Mouse (Mus musculus): ENCODE data around the gene Higd1c.
"Not testable (repeated sequence)": the region's sequence is repeated elsewhere in the genome, so short reads cannot be mapped to it uniquely, and the experiment has no call there.

The Higd1c gene

DNA sequence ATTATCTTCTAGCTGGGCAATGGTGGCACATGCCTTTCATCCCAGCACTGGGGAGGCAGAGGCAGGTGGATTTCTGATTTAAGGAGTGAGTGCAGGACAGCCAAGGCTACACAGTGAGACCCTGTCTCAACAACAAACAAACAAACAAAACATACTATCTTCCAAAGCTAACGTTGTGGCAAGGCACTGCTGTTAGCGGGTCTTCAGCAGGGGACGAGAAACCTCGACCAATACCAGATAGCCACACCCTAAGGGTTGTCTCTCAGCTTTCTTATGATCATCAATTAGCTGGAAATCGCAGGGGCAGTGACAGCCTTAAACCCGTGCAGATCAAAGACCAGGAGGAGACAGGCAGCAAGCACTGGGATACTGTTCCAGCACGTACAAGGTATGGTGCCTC, at the start of gene Higd1c:
TSS of gene Higd1c (plus strand) at position 301 of the 400 bp plus-strand sequence.
- no peak for DNase-seq (ENCODE audit: low spot score in 2 of 2)

DNA sequence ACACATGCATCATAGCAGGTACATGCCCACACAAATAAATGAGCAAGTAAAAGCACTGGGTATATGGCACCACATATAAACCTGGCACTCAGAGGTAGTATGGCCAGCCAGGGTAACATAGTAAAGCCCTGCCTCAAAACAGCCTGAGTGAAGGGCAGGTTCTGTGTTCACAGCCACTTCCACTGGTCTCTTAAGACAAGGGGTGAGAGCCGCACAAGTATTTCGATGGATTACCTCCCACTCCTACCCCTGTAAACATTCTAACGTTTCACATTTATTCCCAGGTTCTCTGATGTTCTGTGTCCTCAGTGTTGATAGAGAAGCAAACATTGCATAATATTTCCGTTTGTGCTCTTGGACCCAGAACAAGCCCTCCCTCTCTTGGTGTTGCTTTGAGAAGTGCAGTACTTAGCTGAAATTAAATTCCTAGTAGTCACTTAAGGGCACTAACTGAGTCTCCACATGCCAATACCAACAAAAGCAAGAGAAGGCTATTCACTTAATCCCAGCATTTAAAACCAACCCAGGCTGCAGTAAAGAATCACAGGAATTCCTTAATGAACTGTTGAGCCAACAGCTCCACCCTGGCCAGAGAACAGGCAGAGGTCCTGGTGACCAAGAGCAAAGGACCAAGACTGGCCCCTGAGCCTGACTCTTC, 46.2 kb upstream of the Higd1c start:
- DNase-seq (ENCODE audit: low spot score in 2 of 2) = not testable (repeated sequence)

DNA sequence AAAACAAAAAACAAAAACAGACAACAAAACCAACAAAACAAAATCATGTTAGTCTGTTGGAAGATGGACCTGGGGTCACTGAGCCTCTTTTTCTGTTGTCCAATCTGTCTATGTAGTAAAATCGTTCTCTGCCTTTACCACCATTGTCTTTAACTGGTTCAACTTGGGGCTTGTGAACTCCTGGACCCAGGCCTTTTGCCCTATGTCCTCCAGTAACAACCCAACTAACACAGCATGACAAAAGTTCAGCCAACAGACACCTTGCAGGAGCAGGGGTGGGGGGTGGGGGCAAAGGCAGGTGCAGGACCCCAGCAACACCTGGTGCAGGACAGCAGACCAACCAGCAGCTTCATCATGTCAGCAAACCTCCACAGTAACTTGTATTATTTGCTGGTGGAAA, 44.5 kb upstream of the Higd1c start:
- no peak for DNase-seq (ENCODE audit: low spot score in 2 of 2)

DNA sequence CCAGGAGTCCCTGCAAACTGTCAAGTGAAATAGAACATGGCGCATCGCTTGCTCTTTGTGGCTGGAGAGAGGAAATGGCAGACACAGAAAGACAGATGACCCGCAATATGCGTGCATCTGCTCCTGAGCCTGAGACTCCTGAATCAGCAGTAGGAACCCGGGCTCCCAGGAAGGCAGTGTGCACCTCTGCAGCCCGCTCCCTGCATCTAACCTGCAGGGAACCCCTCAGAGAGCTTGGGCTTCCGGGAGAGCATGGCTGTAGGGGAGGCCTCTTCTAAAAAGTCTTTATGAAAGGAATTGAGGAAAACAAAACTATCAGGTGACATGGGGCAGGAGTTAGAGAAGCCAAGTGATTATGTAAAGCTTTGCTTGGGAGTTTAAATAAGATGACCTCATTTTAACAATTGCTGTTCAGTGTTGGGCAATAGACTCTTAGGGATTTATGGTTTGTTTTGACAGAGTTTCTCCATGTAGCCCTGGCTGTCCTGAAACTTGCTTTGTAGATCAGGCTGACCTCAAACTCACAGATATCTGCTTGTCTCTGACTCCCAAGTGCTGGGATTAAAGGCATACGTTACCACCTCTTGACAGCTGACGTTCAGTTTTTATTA, 43.9 kb upstream of the Higd1c start:
- no peak for DNase-seq (ENCODE audit: low spot score in 2 of 2)

DNA sequence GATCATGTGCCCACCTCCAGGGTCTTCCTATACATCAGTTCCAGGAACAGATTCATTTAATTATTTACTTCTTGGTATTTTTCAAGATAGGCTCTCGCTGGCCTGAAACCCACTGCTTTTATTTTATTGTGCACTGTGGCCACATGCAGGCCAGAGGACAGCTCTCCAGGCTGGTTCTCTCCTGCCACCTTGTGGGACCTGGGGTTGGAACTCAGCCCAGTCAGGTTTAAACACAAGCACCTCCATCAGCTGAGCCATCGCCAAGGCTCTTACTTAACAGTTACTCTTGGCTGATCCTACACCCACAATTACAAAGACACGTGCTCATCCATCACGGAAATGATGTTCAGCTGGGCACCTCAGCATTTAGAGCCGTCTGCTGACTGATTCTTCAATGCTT, 43.2 kb upstream of the Higd1c start:
- DNase-seq (ENCODE audit: low spot score in 2 of 2) = no peak

DNA sequence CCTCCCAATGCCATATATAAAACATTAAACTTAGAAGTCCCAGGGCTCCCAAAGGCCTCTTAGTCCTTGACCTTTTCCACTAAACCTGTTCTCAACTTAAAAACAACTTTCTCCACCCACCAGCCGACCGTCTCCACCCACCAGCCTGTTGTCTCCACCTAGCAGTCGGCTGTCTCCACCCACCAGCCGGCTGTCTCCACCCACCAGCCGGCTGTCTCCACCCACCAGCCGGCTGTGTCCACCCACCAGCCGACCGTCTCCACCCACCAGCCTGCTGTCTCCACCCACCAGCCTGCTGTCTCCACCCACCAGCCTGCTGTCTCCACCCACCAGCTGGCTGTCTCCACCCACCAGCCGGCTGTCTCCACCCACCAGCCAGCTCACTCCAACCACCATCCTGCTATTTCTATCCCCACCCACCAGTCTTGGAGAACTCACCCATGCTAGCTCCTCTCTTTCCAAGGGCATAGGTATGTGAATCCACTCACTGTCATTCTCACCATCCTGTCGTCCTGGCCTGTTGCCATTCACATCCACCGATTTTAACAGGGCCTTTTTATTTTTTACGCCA, 40.2 kb upstream of the Higd1c start:
- DNase-seq (ENCODE audit: low spot score in 2 of 2) = no peak

DNA sequence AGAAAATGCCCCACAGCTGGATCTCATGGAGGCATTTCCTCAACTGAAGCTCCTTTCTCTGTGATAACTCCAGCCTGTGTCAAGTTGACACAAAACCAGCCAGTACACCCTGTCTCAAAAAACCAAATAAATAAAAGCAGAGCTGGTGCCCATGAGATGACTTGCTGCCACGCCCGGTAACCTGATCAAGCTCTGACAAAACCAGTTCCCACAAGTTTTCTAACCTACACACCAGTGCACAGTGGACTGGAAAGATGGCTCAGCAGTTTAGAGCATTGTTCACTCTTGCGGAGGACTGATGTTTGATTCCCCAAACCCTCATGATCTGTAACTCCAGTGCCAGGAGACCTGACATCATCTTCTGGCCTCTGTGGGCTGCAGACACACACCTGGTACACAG, 39.1 kb upstream of the Higd1c start:
- DNase-seq (ENCODE audit: low spot score in 2 of 2) = no peak

DNA sequence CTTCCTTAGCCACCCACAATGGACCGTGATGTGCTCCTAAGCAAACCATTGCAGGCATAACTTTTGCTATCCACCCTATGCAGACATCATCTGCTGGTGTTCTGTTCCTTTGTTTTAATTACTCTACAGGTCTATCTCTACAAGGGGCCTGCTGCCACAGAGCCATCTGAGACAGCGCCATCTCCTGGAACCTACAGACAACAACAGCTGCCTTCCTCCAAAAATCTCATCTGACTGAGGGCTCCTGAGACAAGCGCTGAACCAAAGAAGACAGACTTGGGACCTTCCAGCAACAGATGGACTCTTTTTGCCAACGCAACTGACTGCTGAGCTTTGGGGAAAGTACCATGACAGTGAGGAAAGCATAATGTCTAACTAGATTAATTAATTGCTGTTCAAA, 36.3 kb upstream of the Higd1c start:
- not testable (repeated sequence) for DNase-seq (ENCODE audit: low spot score in 2 of 2)

DNA sequence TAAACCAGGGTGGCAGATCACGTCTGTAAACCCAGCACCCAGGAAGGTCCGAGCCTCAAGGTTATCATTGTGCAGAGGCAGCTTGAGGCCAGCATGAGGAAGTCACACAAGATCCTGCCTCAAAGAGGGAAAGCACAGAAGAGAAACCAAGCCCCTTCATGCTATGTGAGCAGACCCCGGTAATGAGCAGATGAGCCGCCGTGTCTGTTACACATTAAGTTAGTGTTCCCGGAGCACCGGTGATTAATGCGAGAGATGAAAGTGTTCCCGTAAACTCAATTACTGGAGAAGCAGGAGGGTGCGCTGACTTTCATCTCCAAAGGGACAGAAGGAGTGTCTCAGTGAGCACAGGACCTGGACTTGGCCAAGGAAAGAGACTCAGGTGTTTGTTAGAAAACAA, 35.0 kb upstream of the Higd1c start:
- not testable (repeated sequence) for DNase-seq (ENCODE audit: low spot score in 2 of 2)

DNA sequence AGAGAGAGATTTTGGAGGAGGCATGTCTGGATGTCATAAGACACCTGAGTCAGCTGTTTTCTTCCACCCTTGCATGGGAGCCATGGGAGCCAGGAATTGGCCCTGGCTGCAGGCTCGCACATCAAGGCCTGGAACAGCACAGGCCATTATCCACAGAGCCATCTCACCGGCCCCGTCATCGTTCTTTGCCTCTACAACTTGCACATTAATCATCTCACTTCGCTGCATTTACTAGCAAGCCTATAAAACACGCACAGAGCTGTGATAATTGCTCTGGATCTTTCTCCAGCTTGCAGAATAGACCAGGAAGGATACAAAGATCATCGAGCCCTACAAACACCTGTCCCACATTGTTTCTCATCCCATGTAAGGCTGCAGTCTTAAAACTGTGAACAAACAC, 33.6 kb upstream of the Higd1c start:
- DNase-seq (ENCODE audit: low spot score in 2 of 2) = no peak

DNA sequence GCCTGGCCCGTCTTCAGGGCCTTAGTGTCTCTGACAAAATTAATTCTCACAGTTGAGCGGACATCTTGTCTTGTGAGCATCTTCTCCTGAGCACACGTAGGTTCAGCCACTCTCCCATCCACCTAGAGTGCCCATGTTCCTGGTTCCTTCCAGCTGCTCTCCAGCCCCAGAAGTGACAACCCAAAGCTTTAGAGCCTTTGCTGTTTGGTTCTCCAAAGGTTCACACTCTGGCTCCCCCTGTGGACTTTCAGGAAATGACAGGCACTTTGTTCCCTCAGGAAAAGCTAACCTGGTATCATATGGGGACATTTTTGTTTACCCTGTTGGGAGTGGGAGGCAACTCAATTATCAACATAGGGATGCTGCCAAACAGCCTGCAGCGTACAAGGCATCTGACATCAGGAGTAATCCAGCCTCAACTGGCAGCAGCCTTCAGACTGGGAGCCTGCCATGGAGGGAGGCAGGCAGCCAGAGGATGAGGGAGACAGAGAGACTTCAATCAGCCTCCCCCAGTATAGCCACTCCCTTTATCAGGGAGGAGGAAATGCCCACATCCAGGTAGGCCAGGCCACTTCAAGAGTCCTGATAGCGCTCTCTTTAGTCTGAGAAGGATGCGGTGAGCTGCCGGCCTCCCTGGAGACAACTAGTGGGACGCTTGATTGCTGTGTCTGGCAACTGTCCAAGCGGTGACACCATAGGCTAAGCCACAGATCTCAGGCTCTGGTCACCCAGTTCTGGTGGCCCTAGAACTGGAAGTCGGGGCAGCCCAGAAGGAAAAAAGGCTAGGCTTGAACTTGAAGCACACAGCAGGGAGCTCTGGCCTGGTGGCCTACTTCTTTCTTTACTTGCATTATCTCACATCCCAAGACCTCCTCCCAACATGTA, 32.0 kb upstream of the Higd1c start:
- not testable (repeated sequence) for DNase-seq (ENCODE audit: low spot score in 2 of 2)

DNA sequence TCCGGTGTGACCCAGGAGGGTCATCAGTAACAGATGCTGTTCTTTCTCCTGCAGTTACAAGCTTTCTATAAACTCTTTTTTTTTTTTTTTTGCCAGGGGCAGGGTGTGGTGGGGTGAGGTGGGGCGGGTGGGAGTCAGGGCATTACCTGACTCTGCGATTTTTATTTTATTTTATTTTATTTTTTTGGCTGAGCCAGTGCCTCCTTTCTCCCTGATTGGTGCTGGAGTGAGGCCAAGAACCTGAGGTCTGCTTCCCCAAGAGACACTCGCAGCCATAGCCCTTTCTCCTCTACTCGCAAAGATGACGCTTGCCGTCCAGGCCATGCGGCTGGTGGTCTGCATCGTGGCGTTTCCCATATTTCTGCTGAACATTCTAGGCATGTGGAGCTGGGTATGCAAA, 29.7 kb upstream of the Higd1c start, which contains the start of gene Mettl7a3:
TSS of gene Mettl7a3 (plus strand) at position 301 of the 400 bp plus-strand sequence.
- no peak for DNase-seq (ENCODE audit: low spot score in 2 of 2)

DNA sequence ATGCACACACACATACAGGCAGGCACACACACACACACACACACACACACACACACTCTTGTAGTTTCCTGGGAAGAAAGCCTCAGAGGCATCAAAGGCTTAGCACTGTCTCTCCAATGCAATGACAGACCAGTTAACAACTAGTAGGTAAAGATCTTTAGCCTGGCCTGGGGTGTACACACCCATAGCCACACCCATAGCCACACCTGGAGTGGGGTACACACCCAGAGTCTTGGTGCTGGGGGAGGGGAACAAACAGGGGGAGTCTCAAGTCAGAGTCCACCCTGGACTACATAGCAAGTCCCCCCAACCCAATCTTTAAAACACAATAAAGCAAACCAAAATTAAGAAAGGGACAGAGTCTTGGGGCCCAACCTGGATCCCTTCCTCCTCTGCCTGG, 27.0 kb upstream of the Higd1c start:
- not testable (repeated sequence) for DNase-seq (ENCODE audit: low spot score in 2 of 2)

DNA sequence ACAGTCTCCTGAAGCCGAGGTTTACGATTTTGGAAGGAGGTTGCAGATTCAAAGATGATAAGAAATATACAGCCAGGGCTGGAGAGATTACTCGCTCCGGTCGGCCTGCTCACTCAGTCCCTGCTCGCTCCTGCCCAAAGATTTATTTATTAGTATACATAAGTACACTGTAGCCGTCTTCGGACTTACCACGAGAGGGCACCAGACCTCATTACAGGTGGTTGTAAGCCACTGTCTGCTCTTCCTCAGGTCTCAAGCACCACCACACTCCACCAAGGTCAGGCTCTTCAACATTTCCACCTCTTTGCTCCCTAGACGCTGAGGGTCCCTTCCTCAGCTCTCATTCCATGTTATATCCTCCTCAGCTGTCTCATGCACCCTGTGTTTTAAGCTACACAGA, 26.5 kb upstream of the Higd1c start:
- DNase-seq (ENCODE audit: low spot score in 2 of 2) = peak; percentile 53 to 70

DNA sequence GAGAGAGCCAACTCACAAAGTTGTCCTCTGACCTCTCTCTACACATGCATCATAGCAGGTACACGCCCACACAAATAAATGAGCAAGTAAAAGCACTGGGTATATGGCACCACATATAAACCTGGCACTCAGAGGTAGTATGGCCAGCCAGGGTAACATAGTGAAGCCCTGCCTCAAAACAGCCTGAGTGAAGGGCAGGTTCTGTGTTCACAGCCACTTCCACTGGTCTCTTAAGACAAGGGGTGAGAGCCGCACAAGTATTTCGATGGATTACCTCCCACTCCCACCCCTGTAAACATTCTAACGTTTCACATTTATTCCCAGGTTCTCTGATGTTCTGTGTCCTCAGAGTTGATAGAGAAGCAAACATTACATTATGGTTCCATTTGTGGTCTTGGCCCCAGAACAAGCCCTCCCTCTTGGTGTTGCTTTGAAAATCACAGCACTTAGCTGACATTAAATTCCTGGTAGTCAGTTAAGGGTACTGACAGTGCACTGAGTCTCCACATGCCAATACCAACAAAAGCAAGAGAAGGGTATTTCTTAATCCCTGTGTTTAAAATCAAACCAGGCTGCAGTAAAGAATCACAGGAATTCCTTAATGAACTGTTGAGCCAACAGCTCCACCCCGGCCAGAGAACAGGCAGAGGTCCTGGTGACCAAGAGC, 22.9 kb upstream of the Higd1c start:
- DNase-seq (ENCODE audit: low spot score in 2 of 2) = not testable (repeated sequence)

DNA sequence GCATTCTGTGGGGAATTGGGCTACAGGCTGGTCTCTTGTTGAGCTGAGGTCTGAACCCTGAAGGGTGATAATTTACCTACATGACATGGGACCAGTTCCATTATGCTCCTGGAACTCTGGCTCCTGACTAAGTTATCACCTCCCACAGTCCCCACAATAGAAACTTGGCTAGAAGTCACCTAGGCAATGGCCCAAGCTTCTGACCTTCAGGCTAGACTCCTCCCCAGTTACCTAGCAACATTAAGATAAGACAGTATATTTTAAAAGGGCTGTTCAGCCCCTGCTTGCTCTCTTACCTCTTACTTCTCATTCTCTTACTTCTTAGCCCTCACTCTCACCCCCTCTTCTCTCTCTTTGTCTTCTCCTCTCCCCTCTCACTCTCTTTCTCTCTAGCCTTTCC, 18.9 kb upstream of the Higd1c start:
- DNase-seq (ENCODE audit: low spot score in 2 of 2) = no peak

DNA sequence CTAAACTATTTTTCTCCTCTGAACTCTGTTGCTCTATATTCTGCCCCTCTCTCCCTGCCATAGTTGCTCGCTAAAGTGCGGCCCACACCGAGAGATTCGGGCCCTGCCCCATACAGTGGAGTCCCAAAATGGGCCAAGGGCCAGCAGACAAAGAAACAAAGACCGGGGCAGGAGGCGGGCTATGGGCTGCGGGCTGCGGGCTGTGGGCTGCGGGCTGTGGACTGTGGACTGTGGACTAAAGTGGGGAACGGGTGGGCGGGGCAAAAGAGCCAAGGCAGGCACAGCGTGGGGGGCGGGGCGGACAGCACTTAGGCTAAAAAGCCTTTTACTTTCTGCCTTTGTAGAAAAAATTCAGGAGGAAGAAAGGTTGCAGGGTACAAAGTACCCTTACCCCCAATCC, 17.6 kb upstream of the Higd1c start:
- no peak for DNase-seq (ENCODE audit: low spot score in 2 of 2)

DNA sequence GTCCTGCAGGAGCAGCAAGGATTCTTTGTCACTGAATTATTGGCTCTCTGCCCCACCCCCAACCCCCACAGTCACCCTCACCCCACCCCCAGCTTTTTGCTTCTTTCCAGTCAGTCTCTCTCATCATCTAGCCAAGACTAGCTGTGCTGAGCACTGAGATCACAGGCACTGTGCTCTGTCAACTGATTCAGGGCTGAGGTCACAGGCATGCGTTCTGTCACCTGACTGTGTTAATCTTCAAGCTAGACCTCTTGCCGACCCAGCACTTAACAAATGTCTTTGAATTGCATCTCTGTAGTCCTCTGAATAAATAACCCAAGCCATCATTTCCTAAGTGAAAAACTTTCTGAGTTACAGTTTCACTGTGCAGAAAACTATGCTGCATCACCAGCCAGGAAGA, 14.8 kb upstream of the Higd1c start:
- DNase-seq (ENCODE audit: low spot score in 2 of 2) = no peak

DNA sequence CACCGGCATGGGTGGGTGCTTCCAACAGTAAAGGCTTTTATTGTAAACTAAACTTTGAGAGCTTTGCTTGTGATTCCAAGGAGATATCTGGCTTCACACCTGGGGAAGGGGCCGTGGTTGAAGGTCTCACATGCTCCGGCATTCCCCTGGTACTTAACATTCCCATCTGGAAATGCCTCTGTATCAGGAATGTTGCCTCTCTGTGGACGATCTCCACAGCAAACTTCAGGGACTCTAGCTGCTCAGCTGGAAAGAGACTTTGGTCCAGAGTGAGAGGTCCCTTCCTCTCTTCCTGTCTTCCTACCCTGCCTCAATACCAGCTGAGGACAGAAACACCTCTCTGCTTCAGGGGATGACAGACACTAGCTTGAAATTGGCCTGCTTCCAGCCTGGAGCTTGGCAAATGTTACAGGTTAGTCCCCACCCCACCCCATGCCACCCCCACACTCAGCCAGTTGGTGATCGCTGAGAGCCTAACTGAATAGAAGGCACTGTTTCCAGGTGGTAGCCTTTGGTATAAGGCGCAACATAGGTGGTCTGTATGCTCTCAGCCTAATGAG, 12.8 kb upstream of the Higd1c start:
- no peak for DNase-seq (ENCODE audit: low spot score in 2 of 2)

DNA sequence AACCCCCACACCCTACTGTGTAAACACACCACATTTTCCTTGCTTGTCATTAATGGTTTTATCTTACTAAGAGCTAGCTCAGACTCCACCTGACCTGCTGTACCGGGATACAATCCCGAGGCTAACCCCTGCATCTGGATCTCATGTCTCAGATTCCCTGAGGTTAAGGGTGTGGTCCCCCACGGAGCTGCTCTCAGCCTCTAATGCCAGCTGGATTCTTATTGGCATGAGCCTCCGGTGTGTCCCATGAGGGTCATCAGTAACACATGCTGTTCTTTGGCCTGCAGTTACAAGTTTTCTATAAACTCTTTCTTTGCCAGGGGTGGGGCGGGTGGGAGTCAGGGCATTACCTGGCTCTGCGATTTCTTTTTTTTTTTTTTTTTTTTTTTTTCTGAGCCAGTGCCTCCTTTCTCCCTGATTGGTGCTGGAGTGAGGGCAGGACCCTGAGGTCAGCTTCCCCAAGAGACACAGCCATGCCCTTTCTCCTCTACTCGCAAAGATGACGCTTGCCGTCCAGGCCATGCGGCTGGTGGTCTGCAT, 11.6 kb upstream of the Higd1c start, which contains the start of the genes Methig1 and Mettl7a2:
TSS of gene Methig1 (plus strand) at position 439 of the 540 bp plus-strand sequence.
TSS of gene Mettl7a2 (plus strand) at position 490 of the 540 bp plus-strand sequence.
- no peak for DNase-seq (ENCODE audit: low spot score in 2 of 2)

DNA sequence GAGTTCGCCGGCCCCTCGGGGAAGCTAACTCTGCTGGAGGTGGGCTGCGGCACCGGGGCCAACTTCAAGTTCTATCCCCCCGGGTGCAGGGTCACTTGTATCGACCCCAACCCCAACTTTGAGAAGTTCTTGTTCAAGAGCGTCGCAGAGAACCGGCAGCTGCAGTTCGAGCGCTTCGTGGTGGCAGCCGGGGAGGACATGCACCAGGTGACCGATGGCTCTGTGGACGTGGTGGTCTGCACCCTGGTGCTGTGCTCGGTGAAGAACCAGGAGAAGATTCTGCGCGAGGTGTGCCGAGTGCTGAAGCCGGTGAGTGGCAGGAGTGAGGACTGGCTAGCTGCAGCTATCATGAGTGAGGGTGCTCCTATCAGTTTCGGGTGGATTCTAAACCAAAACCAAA, 10.9 kb upstream of the Higd1c start:
- DNase-seq (ENCODE audit: low spot score in 2 of 2) = not testable (repeated sequence)

All from thymus, postnatal 10 days (tissue).